Comparison of ENCODE assay signal across 8 mouse cellular contexts in genomic region chr1:57429786-57430483, GRCm38 (mm10). TPM values are rescaled to one million over a fixed set of nuclear protein-coding genes. Genes with fewer than 3 reads are reported as not detected.
DNase-seq lines count a peak whose midpoint lies in the region; ATAC-seq and TF ChIP-seq lines count a peak whose summit lies in the region.

No protein-coding gene starts in this region.

- DNase-seq in kidney, adult 2 months = peak; percentile 52
- DNase-seq in kidney, adult 11 months = no peak
- DNase-seq in brain, adult 2 months (ENCODE audit: low read depth, low spot score) = peak; percentile 44
- DNase-seq in heart, adult 18-20 months = peak; percentile 53 to 66
- DNase-seq in neural tube, embryonic 11.5 days (ENCODE audit: low spot score) = peak; percentile 60
- no peak for DNase-seq in thymus, postnatal 36 days

- H3K9me3 ChIP-seq in intestine, postnatal 0 days (ENCODE audit: control insufficient read depth) = no peaks in the 10 kb centered on the region
- H3K9me3 ChIP-seq in neural tube, embryonic 11.5 days (ENCODE audit: control insufficient read depth, low read length) = no peaks in the 10 kb centered on the region

- no peaks in the 10 kb centered on the region for H3K4me1 ChIP-seq in kidney, adult 2 months (ENCODE audit: control insufficient read depth, insufficient read depth, low read length)
- H3K4me1 ChIP-seq in intestine, postnatal 0 days (replicated peaks; ENCODE audit: control insufficient read depth, insufficient read depth, low read length) = no peaks in the 10 kb centered on the region
- peaks cover 5% of the 10 kb centered on the region; the same call in 1 of the 2 replicates for H3K4me1 ChIP-seq in neural tube, embryonic 11.5 days (ENCODE audit: control insufficient read depth, insufficient read depth, low read length)

- H3K4me2 ChIP-seq in intestine, postnatal 0 days (replicated peaks; ENCODE audit: low read depth) = peak overlapping the region; percentile 43
- peak overlapping the region; percentile 29 for H3K4me2 ChIP-seq in neural tube, embryonic 11.5 days (ENCODE audit: low read depth)

- TF ChIP-seq CTCF in kidney, adult 2 months (conservative IDR thresholded peaks at IDR 0.05; ENCODE audit: insufficient read depth, insufficient read length, low read depth, low read length) = no peak
- peak; percentile 18; the same call in 1 of the 2 replicates for TF ChIP-seq CTCF in intestine, postnatal 0 days (IDR thresholded peaks at IDR 0.05; ENCODE audit: low read depth)

- H3K27ac ChIP-seq in kidney, adult 2 months (ENCODE audit: insufficient read depth, low read depth, low read length) = no peak overlapping the region
- H3K27ac ChIP-seq in intestine, postnatal 0 days (ENCODE audit: low read depth, low read length) = no peak overlapping the region
- no peak overlapping the region for H3K27ac ChIP-seq in neural tube, embryonic 11.5 days (ENCODE audit: low read depth, low read length)

- 3% methylated on average over 12 of the region's 12 CpGs for WGBS in kidney, adult 2 months
- WGBS in intestine, postnatal 0 days = 13% methylated on average over 12 of the region's 12 CpGs
- WGBS in neural tube, embryonic 11.5 days = 2% methylated on average over 12 of the region's 12 CpGs

- H3K36me3 ChIP-seq in kidney, adult 2 months (ENCODE audit: control insufficient read depth, insufficient read depth, low read length) = no peaks in the 10 kb centered on the region
- no peaks in the 10 kb centered on the region for H3K36me3 ChIP-seq in intestine, postnatal 0 days (ENCODE audit: control insufficient read depth, insufficient read depth)
- H3K36me3 ChIP-seq in neural tube, embryonic 11.5 days (ENCODE audit: control insufficient read depth, insufficient read depth, low read length) = no peaks in the 10 kb centered on the region

- H3K9ac ChIP-seq in intestine, postnatal 0 days (ENCODE audit: low read depth, low read length) = no peak overlapping the region
- H3K9ac ChIP-seq in neural tube, embryonic 11.5 days (ENCODE audit: low read length) = no peak overlapping the region

- TF ChIP-seq POLR2A in kidney, adult 2 months (IDR thresholded peaks at IDR 0.05; ENCODE audit: low read depth, low read length) = no peak

- no peak overlapping the region for H3K4me3 ChIP-seq in kidney, adult 2 months (ENCODE audit: insufficient read depth, low read depth, low read length)
- H3K4me3 ChIP-seq in intestine, postnatal 0 days (ENCODE audit: low read depth, low read length) = 0 out of 2 replicates have a peak overlapping the region, but pooled peaks have one; percentile 0
- no peak overlapping the region for H3K4me3 ChIP-seq in neural tube, embryonic 11.5 days (ENCODE audit: low read depth, low read length)

- no peak for ATAC-seq in intestine, postnatal 0 days
- peak; percentile 79 for ATAC-seq in neural tube, embryonic 11.5 days (ENCODE audit: insufficient read depth, low FRiP score, low TSS enrichment)
- no peak for ATAC-seq in CD4-positive, CD25-positive, alpha-beta regulatory T cell, adult 4 months

- H3K27me3 ChIP-seq in kidney, adult 2 months (replicated peaks; ENCODE audit: control insufficient read depth, insufficient read depth, low read length) = no peaks in the 10 kb centered on the region
- H3K27me3 ChIP-seq in intestine, postnatal 0 days (replicated peaks; ENCODE audit: control insufficient read depth, insufficient read depth, low read length) = no peaks in the 10 kb centered on the region
- H3K27me3 ChIP-seq in neural tube, embryonic 11.5 days (ENCODE audit: control insufficient read depth, insufficient read depth, low read length) = no peaks in the 10 kb centered on the region

RNA-seq across cellular contexts. Expression of gene Tyw5, which starts 23.0 kb away (rescaled TPM):
- polyA plus RNA-seq in kidney, adult 2 months (2012; rRNA removed) = 4.6 TPM in 2 replicates
- 1 to 10 TPM; 5.1 to 5.8 TPM for total RNA-seq in heart, adult 18-20 months (2021)
- polyA plus RNA-seq in intestine, postnatal 0 days (2015; fragmentation: Nextera tagmentation; extraction: Ambion mirVana) = 14.0 and 15.4 TPM in 2 replicates
- 20.6 and 24.1 TPM in 2 replicates for polyA plus RNA-seq in neural tube, embryonic 11.5 days (2014; fragmentation: Nextera tagmentation; extraction: Ambion mirVana)
- 10 to 100 TPM; 22.8 to 30.6 TPM for polyA plus RNA-seq in CD4-positive, CD25-positive, alpha-beta regulatory T cell, adult 4 months (2017; shearing (Covaris generic))

RNA-seq across cellular contexts. Expression of gene Maip1, which starts 23.8 kb away (rescaled TPM):
- 6.0 and 7.3 TPM in 2 replicates for polyA plus RNA-seq in kidney, adult 2 months (2012; rRNA removed)
- total RNA-seq in heart, adult 18-20 months (2021) = 10 to 100 TPM; 10.3 to 11.3 TPM
- 13.7 and 14.7 TPM in 2 replicates for polyA plus RNA-seq in intestine, postnatal 0 days (2015; fragmentation: Nextera tagmentation; extraction: Ambion mirVana)
- polyA plus RNA-seq in neural tube, embryonic 11.5 days (2014; fragmentation: Nextera tagmentation; extraction: Ambion mirVana) = 17.0 and 17.2 TPM in 2 replicates
- 1 to 10 TPM; 8.6 to 9.7 TPM for polyA plus RNA-seq in CD4-positive, CD25-positive, alpha-beta regulatory T cell, adult 4 months (2017; shearing (Covaris generic))

RNA-seq across cellular contexts. Expression of gene 1700066M21Rik, which starts 52.5 kb away (rescaled TPM):
- polyA plus RNA-seq in kidney, adult 2 months (2012; rRNA removed) = 2.8 and 15.2 TPM in 2 replicates
- 1 to 10 TPM; 2.8 to 3.2 TPM for total RNA-seq in heart, adult 18-20 months (2021)
- polyA plus RNA-seq in intestine, postnatal 0 days (2015; fragmentation: Nextera tagmentation; extraction: Ambion mirVana) = 4.3 and 4.8 TPM in 2 replicates
- polyA plus RNA-seq in neural tube, embryonic 11.5 days (2014; fragmentation: Nextera tagmentation; extraction: Ambion mirVana) = 10.6 and 14.3 TPM in 2 replicates
- polyA plus RNA-seq in CD4-positive, CD25-positive, alpha-beta regulatory T cell, adult 4 months (2017; shearing (Covaris generic)) = 1 to 10 TPM in 1 of 2 experiments, under 1 TPM in 1; 0.91 to 2.4 TPM

Comparison
In these comparisons a context has a peak if more than half of its experiments do, and no peak if none do; other contexts are left out.
1. DNase-seq: peak in kidney, adult 2 months (single experiment), brain, adult 2 months (single experiment), heart, adult 18-20 months (2 of 2) and neural tube, embryonic 11.5 days (single experiment); none in kidney, adult 11 months (single experiment) and thymus, postnatal 36 days (0 of 2).